Mouse (Mus musculus) left cerebral cortex, adult 2 months (tissue): ENCODE results near the gene Ngfr. TPM values are rescaled to one million over a fixed set of nuclear protein-coding genes. Genes with fewer than 3 reads are reported as not detected.

Experiments used
- DNase-seq, 2 experiments: peaks; one replicate each; pipeline ENCODE4 v3.0.0; 2021 to 2022; ENCODE audit warnings: low spot score in 2 of 2, mixed read lengths in 1 of 2; ENCODE audit errors: extremely low spot score in 1 of 2
- H3K27ac ChIP-seq: fragments of 200-600 bp; 2 replicates; pipeline ENCODE4 v1.8.1; 2022
- H3K4me3 ChIP-seq: fragments of 200-600 bp; 2 replicates; pipeline ENCODE4 v1.8.1; 2022
- CTCF ChIP-seq: fragments of 200-600 bp; IDR thresholded peaks from 2 replicates; pipeline ENCODE4 v1.8.1; 2022; ENCODE audit warnings: antibody characterized with exemption, mild to moderate bottlenecking, moderate library complexity
- intact Hi-C: fragments of 180-260 bp; cut with DNase I; formaldehyde crosslinking; loops from one replicate; pipeline ENCODE4 v1.15.1; 2025
- total RNA-seq, 2 experiments: library from RNA; stranded (reverse); gene quantifications; 2 replicates each; pipeline ENCODE4 v1.2.3; 2021

Ngfr gene
- total RNA-seq, 2 experiments from 2014 or later = 0.93 to 1.3 TPM

- no peak for TF ChIP-seq CTCF
- no peak overlapping the region for H3K27ac ChIP-seq
- no peak overlapping the region for H3K4me3 ChIP-seq
- no peak for DNase-seq
- intact Hi-C loops = no loop called here
Measured at GRCm38 (mm10) chr11:95557032-95557431, 30.5 kb downstream of the Ngfr start.

- Histone ChIP-seq H3K4me3 (no peak overlapping the region), H3K27ac (no peak overlapping the region)
- DNase-seq = no peak
- no peak for TF ChIP-seq CTCF
- intact Hi-C loops = no loop called here
Measured at GRCm38 (mm10) chr11:95555279-95555678, 32.3 kb downstream of the Ngfr start.

- no peak for DNase-seq
- intact Hi-C loops = no loop called here
- Histone ChIP-seq H3K27ac (no peak overlapping the region), H3K4me3 (no peak overlapping the region)
- no peak for TF ChIP-seq CTCF
Measured at GRCm38 (mm10) chr11:95550301-95551021, 37.1 kb downstream of the Ngfr start.

GRCm38 (mm10) chr11:95546021-95546782, 41.3 kb downstream of the Ngfr start:
- intact Hi-C loops = no loop called here
- no peak for TF ChIP-seq CTCF
- Histone ChIP-seq H3K27ac (no peak overlapping the region), H3K4me3 (no peak overlapping the region)
- no peak for DNase-seq

GRCm38 (mm10) chr11:95544546-95545327, 42.8 kb downstream of the Ngfr start:
- DNase-seq = no peak
- no peak for TF ChIP-seq CTCF
- Histone ChIP-seq H3K4me3 (no peak overlapping the region), H3K27ac (no peak overlapping the region)
- intact Hi-C loops = no loop called here

- DNase-seq = no peak
- intact Hi-C loops = no loop called here
- Histone ChIP-seq H3K4me3 (no peak overlapping the region), H3K27ac (no peak overlapping the region)
- no peak for TF ChIP-seq CTCF
Measured at GRCm38 (mm10) chr11:95540637-95541385, 46.7 kb downstream of the Ngfr start.

GRCm38 (mm10) chr11:95538378-95539104, 49.0 kb downstream of the Ngfr start:
- H3K4me3 ChIP-seq = no peak overlapping the region
- intact Hi-C loops = no loop called here
- no peak for DNase-seq
- TF ChIP-seq CTCF = no peak
- H3K27ac ChIP-seq = no peak overlapping the region

- TF ChIP-seq CTCF = peak; percentile 100
- no peak overlapping the region for H3K4me3 ChIP-seq
- H3K27ac ChIP-seq = no peak overlapping the region
- intact Hi-C loops = loop anchor here (1.0 kb wide), 2 partner anchors 53 to 116 kb away; no protein-coding TSS in a partner anchor
- DNase-seq = peak; percentile 82 to 95
Measured at GRCm38 (mm10) chr11:95533484-95534160, 53.9 kb downstream of the Ngfr start.

GRCm38 (mm10) chr11:95532353-95533072, 55.0 kb downstream of the Ngfr start:
- DNase-seq = no peak
- no peak for TF ChIP-seq CTCF
- H3K27ac ChIP-seq = no peak overlapping the region
- no peak overlapping the region for H3K4me3 ChIP-seq
- intact Hi-C loops = loop anchor here (1.0 kb wide), 2 partner anchors 54 to 117 kb away; no protein-coding TSS in a partner anchor

GRCm38 (mm10) chr11:95528231-95528630, 59.3 kb downstream of the Ngfr start:
- H3K4me3 ChIP-seq = no peak overlapping the region
- intact Hi-C loops = no loop called here
- DNase-seq = no peak
- TF ChIP-seq CTCF = peak; percentile 1; the same call in 1 of the 2 replicates
- no peak overlapping the region for H3K27ac ChIP-seq
